Mouse (Mus musculus): ENCODE data around the gene Slirp. TPM values are rescaled to one million over a fixed set of nuclear protein-coding genes. Genes with fewer than 3 reads are reported as not detected.
"Not testable (repeated sequence)": the region's sequence is repeated elsewhere in the genome, so short reads cannot be mapped to it uniquely, and the experiment has no call there.

Gene Slirp
- polyA plus RNA-seq, 1 experiment from 2014 or later: 219 TPM

- H3K4me1 ChIP-seq: peaks cover 25% of the 10 kb centered on the region
- H3K4me2 ChIP-seq: peak overlapping the region; percentile 76
- peak; percentile 25 for ATAC-seq
- H3K9me3 ChIP-seq (replicated peaks): no peaks in the 10 kb centered on the region
- WGBS (ENCODE audit: insufficient replicate concordance): 16% methylated on average over 12 of the region's 12 CpGs
- H3K4me3 ChIP-seq: peak overlapping the region; percentile 95
- no peaks in the 10 kb centered on the region for H3K27me3 ChIP-seq (replicated peaks)
- peak overlapping the region; percentile 94 for H3K9ac ChIP-seq
- peaks cover 62% of the 10 kb centered on the region for H3K36me3 ChIP-seq
- peak overlapping the region; percentile 82 for H3K27ac ChIP-seq
Observed at GRCm38 (mm10) chr12:87442177-87443114, 1.2 kb upstream of the Slirp start.

- WGBS (ENCODE audit: insufficient replicate concordance): under 1% methylated on average over 33 of the region's 33 CpGs
- no peaks in the 10 kb centered on the region for H3K27me3 ChIP-seq (replicated peaks)
- H3K9ac ChIP-seq: peak overlapping the region; percentile 94
- peak; percentile 72 for ATAC-seq
- H3K4me2 ChIP-seq: peak overlapping the region; percentile 76
- no peaks in the 10 kb centered on the region for H3K9me3 ChIP-seq (replicated peaks)
- peak overlapping the region; percentile 82 for H3K27ac ChIP-seq
- peak overlapping the region; percentile 95 for H3K4me3 ChIP-seq
- peaks cover 62% of the 10 kb centered on the region for H3K36me3 ChIP-seq
- peaks cover 25% of the 10 kb centered on the region for H3K4me1 ChIP-seq
Observed at GRCm38 (mm10) chr12:87443115-87443699, 489 bp upstream of the Slirp start.

GRCm38 (mm10) chr12:87444211-87444610, 515 bp downstream of the Slirp start:
- peak overlapping the region; percentile 82; the same call in 1 of the 2 replicates for H3K27ac ChIP-seq
- H3K4me2 ChIP-seq: peak overlapping the region; percentile 76
- no peaks in the 10 kb centered on the region for H3K27me3 ChIP-seq (replicated peaks)
- under 1% methylated on average over 16 of the region's 16 CpGs for WGBS (ENCODE audit: insufficient replicate concordance)
- H3K9ac ChIP-seq: peak overlapping the region; percentile 94
- peaks cover 25% of the 10 kb centered on the region for H3K4me1 ChIP-seq
- H3K9me3 ChIP-seq (replicated peaks): no peaks in the 10 kb centered on the region
- peak; percentile 12; the same call in 1 of the 2 replicates for ATAC-seq
- peak overlapping the region; percentile 95 for H3K4me3 ChIP-seq
- H3K36me3 ChIP-seq: peaks cover 62% of the 10 kb centered on the region

- peaks cover 85% of the 10 kb centered on the region for H3K36me3 ChIP-seq
- WGBS (ENCODE audit: insufficient replicate concordance): 81% methylated on average over 9 of the region's 9 CpGs
Observed at GRCm38 (mm10) chr12:87449456-87449855, 5.8 kb downstream of the Slirp start.

GRCm38 (mm10) chr12:87464678-87465297, 21.1 kb downstream of the Slirp start:
- no peak overlapping the region for H3K4me2 ChIP-seq
- 53% methylated on average over 6 of the region's 6 CpGs for WGBS (ENCODE audit: insufficient replicate concordance)

More at GRCm38 (mm10) chr12:87449456-87449855, 5.8 kb downstream of the Slirp start:
- Histone ChIP-seq H3K4me2 (no peak overlapping the region), H3K27me3 (replicated peaks) (no peaks in the 10 kb centered on the region), H3K9ac (no peak overlapping the region), H3K4me1 (peaks cover 8% of the 10 kb centered on the region), H3K27ac (no peak overlapping the region), H3K9me3 (replicated peaks) (no peaks in the 10 kb centered on the region), H3K4me3 (no peak overlapping the region)
- ATAC-seq: no peak

GRCm38 (mm10) chr12:87470263-87471136, 26.8 kb downstream of the Slirp start:
- peak overlapping the region; percentile 92 for H3K4me3 ChIP-seq
- H3K9me3 ChIP-seq (replicated peaks): no peaks in the 10 kb centered on the region
- peak overlapping the region; percentile 59 for H3K27ac ChIP-seq
- peak overlapping the region; percentile 76 for H3K4me2 ChIP-seq
- peaks cover 22% of the 10 kb centered on the region for H3K4me1 ChIP-seq
- H3K36me3 ChIP-seq: peaks cover 40% of the 10 kb centered on the region
- ATAC-seq: no peak
- 45% methylated on average over 7 of the region's 7 CpGs for WGBS (ENCODE audit: insufficient replicate concordance)
- H3K9ac ChIP-seq: peak overlapping the region; percentile 96
- no peaks in the 10 kb centered on the region; the same call in 1 of the 2 replicates for H3K27me3 ChIP-seq (replicated peaks)

More at GRCm38 (mm10) chr12:87464678-87465297, 21.1 kb downstream of the Slirp start:
- H3K27me3 ChIP-seq (replicated peaks): no peaks in the 10 kb centered on the region
- H3K4me3 ChIP-seq: no peak overlapping the region
- peaks cover 17% of the 10 kb centered on the region for H3K4me1 ChIP-seq
- peaks cover 91% of the 10 kb centered on the region for H3K36me3 ChIP-seq
- H3K27ac ChIP-seq: no peak overlapping the region
- ATAC-seq: peak; percentile 88
- H3K9me3 ChIP-seq (replicated peaks): no peaks in the 10 kb centered on the region
- no peak overlapping the region for H3K9ac ChIP-seq

GRCm38 (mm10) chr12:87471421-87471963, 27.8 kb downstream of the Slirp start:
- Histone ChIP-seq H3K4me1 (peaks cover 21% of the 10 kb centered on the region), H3K4me3 (peak overlapping the region; percentile 92), H3K27ac (peak overlapping the region; percentile 86), H3K27me3 (replicated peaks) (no peaks in the 10 kb centered on the region; the same call in 1 of the 2 replicates), H3K9me3 (replicated peaks) (no peaks in the 10 kb centered on the region), H3K9ac (peak overlapping the region; percentile 96), H3K4me2 (peak overlapping the region; percentile 76), H3K36me3 (peaks cover 33% of the 10 kb centered on the region)
- WGBS (ENCODE audit: insufficient replicate concordance): under 1% methylated on average over 19 of the region's 19 CpGs
- no peak for ATAC-seq

GRCm38 (mm10) chr12:87471964-87472786, 28.5 kb downstream of the Slirp start, which contains the start of gene Snw1:
Snw1 (minus strand) TSS chr12:87472274.
- Histone ChIP-seq H3K9ac (peak within 1 kb of the TSS; percentile 96), H3K4me1 (peaks cover 21% of the 10 kb centered on the region), H3K9me3 (replicated peaks) (no peaks in the 10 kb centered on the region), H3K27me3 (replicated peaks) (no peaks in the 10 kb centered on the region; the same call in 1 of the 2 replicates), H3K4me2 (peak within 1 kb of the TSS; percentile 76), H3K4me3 (peak within 1 kb of the TSS; percentile 92), H3K27ac (peak within 1 kb of the TSS; percentile 86), H3K36me3 (peaks cover 26% of the 10 kb centered on the region)
- 2% methylated on average over 45 of the region's 45 CpGs for WGBS (ENCODE audit: insufficient replicate concordance)
- ATAC-seq: peak; percentile 94

GRCm38 (mm10) chr12:87474756-87475155, 31.1 kb downstream of the Slirp start:
- Histone ChIP-seq H3K36me3 (peaks cover 4% of the 10 kb centered on the region), H3K4me2 (no peak overlapping the region), H3K9me3 (replicated peaks) (no peaks in the 10 kb centered on the region), H3K9ac (no peak overlapping the region), H3K4me3 (no peak overlapping the region), H3K27me3 (replicated peaks) (no peaks in the 10 kb centered on the region; the same call in 1 of the 2 replicates), H3K4me1 (peaks cover 17% of the 10 kb centered on the region), H3K27ac (no peak overlapping the region)
- no peak for ATAC-seq
- WGBS (ENCODE audit: insufficient replicate concordance): 57% methylated on average over 3 of the region's 3 CpGs

GRCm38 (mm10) chr12:87482482-87482881, 38.8 kb downstream of the Slirp start:
- H3K9me3 ChIP-seq (replicated peaks); H3K4me1 ChIP-seq; H3K36me3 ChIP-seq; H3K27me3 ChIP-seq (replicated peaks); ATAC-seq; H3K4me3 ChIP-seq; H3K4me2 ChIP-seq; H3K27ac ChIP-seq; H3K9ac ChIP-seq: not testable (repeated sequence)
- WGBS (ENCODE audit: insufficient replicate concordance): 69% methylated on average over 5 of the region's 5 CpGs

Measured in liver, embryonic 12.5 days (tissue).